Mouse (Mus musculus): Measurements from ENCODE around the gene Yeats4. TPM values are rescaled to one million over a fixed set of nuclear protein-coding genes. Genes with fewer than 3 reads are reported as not detected.
"Not testable (repeated sequence)": the region's sequence is repeated elsewhere in the genome, so short reads cannot be mapped to it uniquely, and the experiment has no call there.

Gene Yeats4
- polyA plus RNA-seq, 1 experiment, result 44.6 TPM

- H3K4me3 ChIP-seq (ENCODE audit: insufficient read depth, low read length), result no peak overlapping the region; the same call in 1 of the 2 replicates
These were observed 1.5 kb downstream of the Yeats4 start for GRCm38 (mm10) chr10:117222821-117223220.

GRCm38 (mm10) chr10:117218351-117218750, 6.0 kb downstream of the Yeats4 start:
- H3K4me1 ChIP-seq (ENCODE audit: control insufficient read depth, insufficient read depth, low read length), result no peaks in the 10 kb centered on the region
- no peak overlapping the region for H3K27ac ChIP-seq (ENCODE audit: insufficient read depth, low read length)
- no peak overlapping the region for H3K4me3 ChIP-seq (ENCODE audit: insufficient read depth, low read length)
- TF ChIP-seq POLR2A (IDR thresholded peaks at IDR 0.05; ENCODE audit: low read depth, low read length), result no peak
- TF ChIP-seq CTCF (IDR thresholded peaks at IDR 0.05; ENCODE audit: borderline replicate concordance, insufficient read depth, low read length), result no peak

More at GRCm38 (mm10) chr10:117222821-117223220, 1.5 kb downstream of the Yeats4 start:
- no peak for TF ChIP-seq CTCF (IDR thresholded peaks at IDR 0.05; ENCODE audit: borderline replicate concordance, insufficient read depth, low read length)
- TF ChIP-seq POLR2A (IDR thresholded peaks at IDR 0.05; ENCODE audit: low read depth, low read length), result no peak
- Histone ChIP-seq H3K27ac (ENCODE audit: insufficient read depth, low read length) (no peak overlapping the region), H3K4me1 (ENCODE audit: control insufficient read depth, insufficient read depth, low read length) (0 out of 2 replicates have a peak, but pooled peaks cover 3% of the 10 kb centered on the region)

GRCm38 (mm10) chr10:117217246-117217840, 7.0 kb downstream of the Yeats4 start:
- TF ChIP-seq POLR2A (IDR thresholded peaks at IDR 0.05; ENCODE audit: low read depth, low read length), result no peak
- TF ChIP-seq CTCF (IDR thresholded peaks at IDR 0.05; ENCODE audit: borderline replicate concordance, insufficient read depth, low read length), result no peak
- H3K4me3 ChIP-seq (ENCODE audit: insufficient read depth, low read length), result no peak overlapping the region
- no peak overlapping the region for H3K27ac ChIP-seq (ENCODE audit: insufficient read depth, low read length)
- H3K4me1 ChIP-seq (ENCODE audit: control insufficient read depth, insufficient read depth, low read length), result no peaks in the 10 kb centered on the region

GRCm38 (mm10) chr10:117216793-117217192, 7.5 kb downstream of the Yeats4 start:
- H3K27ac ChIP-seq (ENCODE audit: insufficient read depth, low read length), result no peak overlapping the region
- TF ChIP-seq POLR2A (IDR thresholded peaks at IDR 0.05; ENCODE audit: low read depth, low read length) (no peak), CTCF (IDR thresholded peaks at IDR 0.05; ENCODE audit: borderline replicate concordance, insufficient read depth, low read length) (peak; percentile 73; the same call in 1 of the 2 replicates)
- H3K4me1 ChIP-seq (ENCODE audit: control insufficient read depth, insufficient read depth, low read length), result no peaks in the 10 kb centered on the region
- no peak overlapping the region for H3K4me3 ChIP-seq (ENCODE audit: insufficient read depth, low read length)

- no peaks in the 10 kb centered on the region for H3K4me1 ChIP-seq (ENCODE audit: control insufficient read depth, insufficient read depth, low read length)
- no peak overlapping the region for H3K4me3 ChIP-seq (ENCODE audit: insufficient read depth, low read length)
- TF ChIP-seq POLR2A (IDR thresholded peaks at IDR 0.05; ENCODE audit: low read depth, low read length) (no peak), CTCF (IDR thresholded peaks at IDR 0.05; ENCODE audit: borderline replicate concordance, insufficient read depth, low read length) (no peak)
- H3K27ac ChIP-seq (ENCODE audit: insufficient read depth, low read length), result no peak overlapping the region
These were observed 8.2 kb downstream of the Yeats4 start for GRCm38 (mm10) chr10:117216132-117216495.

GRCm38 (mm10) chr10:117215409-117216131, 8.7 kb downstream of the Yeats4 start:
- no peak for TF ChIP-seq CTCF (IDR thresholded peaks at IDR 0.05; ENCODE audit: borderline replicate concordance, insufficient read depth, low read length)
- TF ChIP-seq POLR2A (IDR thresholded peaks at IDR 0.05; ENCODE audit: low read depth, low read length), result no peak
- peaks cover 2% of the 10 kb centered on the region; the same call in 1 of the 2 replicates for H3K4me1 ChIP-seq (ENCODE audit: control insufficient read depth, insufficient read depth, low read length)
- H3K27ac ChIP-seq (ENCODE audit: insufficient read depth, low read length), result no peak overlapping the region
- no peak overlapping the region for H3K4me3 ChIP-seq (ENCODE audit: insufficient read depth, low read length)

GRCm38 (mm10) chr10:117211023-117211422, 13.3 kb downstream of the Yeats4 start:
- no peak overlapping the region for H3K4me3 ChIP-seq (ENCODE audit: insufficient read depth, low read length)
- TF ChIP-seq POLR2A (IDR thresholded peaks at IDR 0.05; ENCODE audit: low read depth, low read length) (no peak), CTCF (IDR thresholded peaks at IDR 0.05; ENCODE audit: borderline replicate concordance, insufficient read depth, low read length) (no peak)
- no peak overlapping the region for H3K27ac ChIP-seq (ENCODE audit: insufficient read depth, low read length)
- peaks cover 5% of the 10 kb centered on the region; the same call in 1 of the 2 replicates for H3K4me1 ChIP-seq (ENCODE audit: control insufficient read depth, insufficient read depth, low read length)

- H3K27ac ChIP-seq (ENCODE audit: insufficient read depth, low read length), result no peak overlapping the region
These were observed 14.8 kb downstream of the Yeats4 start for GRCm38 (mm10) chr10:117209469-117209938.

GRCm38 (mm10) chr10:117208787-117209186, 15.5 kb downstream of the Yeats4 start:
- not testable (repeated sequence) for H3K27ac ChIP-seq (ENCODE audit: insufficient read depth, low read length); H3K4me3 ChIP-seq (ENCODE audit: insufficient read depth, low read length); H3K4me1 ChIP-seq (ENCODE audit: control insufficient read depth, insufficient read depth, low read length)

More at GRCm38 (mm10) chr10:117209469-117209938, 14.8 kb downstream of the Yeats4 start:
- no peak overlapping the region for H3K4me3 ChIP-seq (ENCODE audit: insufficient read depth, low read length)
- TF ChIP-seq CTCF (IDR thresholded peaks at IDR 0.05; ENCODE audit: borderline replicate concordance, insufficient read depth, low read length) (no peak), POLR2A (IDR thresholded peaks at IDR 0.05; ENCODE audit: low read depth, low read length) (no peak)
- peaks cover 5% of the 10 kb centered on the region; the same call in 1 of the 2 replicates for H3K4me1 ChIP-seq (ENCODE audit: control insufficient read depth, insufficient read depth, low read length)

- Histone ChIP-seq H3K27ac (ENCODE audit: insufficient read depth, low read length) (no peak overlapping the region), H3K4me3 (ENCODE audit: insufficient read depth, low read length) (no peak overlapping the region), H3K4me1 (ENCODE audit: control insufficient read depth, insufficient read depth, low read length) (peaks cover 7% of the 10 kb centered on the region)
- TF ChIP-seq CTCF (IDR thresholded peaks at IDR 0.05; ENCODE audit: borderline replicate concordance, insufficient read depth, low read length), result no peak
- no peak for TF ChIP-seq POLR2A (IDR thresholded peaks at IDR 0.05; ENCODE audit: low read depth, low read length)
These were observed 16.1 kb downstream of the Yeats4 start for GRCm38 (mm10) chr10:117208221-117208620.
